Mouse (Mus musculus) left cerebral cortex, postnatal 10 days (tissue): Measurements from ENCODE around the gene Cacnb1. TPM values are rescaled to one million over a fixed set of nuclear protein-coding genes. Genes with fewer than 3 reads are reported as not detected.
A peak's percentile ranks its signal among the peaks of the same experiment; 100 is the strongest.

Experiments
- DNase-seq, 2 experiments: peaks; one replicate each; pipeline ENCODE4 v3.0.0; 2021 to 2022; ENCODE audit warnings: low spot score in 2 of 2, mixed read lengths in 1 of 2; ENCODE audit errors: extremely low spot score in 1 of 2
- intact Hi-C: fragments of 180-260 bp; cut with DNase I; formaldehyde crosslinking; loops from one replicate; pipeline ENCODE4 v1.15.1; 2025
- total RNA-seq, 2 experiments: library from RNA; stranded (reverse); gene quantifications; 2 replicates each; pipeline ENCODE4 v1.2.3; 2021

Cacnb1 gene
- total RNA-seq, 2 experiments from 2014 or later = 118 to 121 TPM

- no peak for DNase-seq
- intact Hi-C loops = no loop called here
These were observed 45.0 kb downstream of the Cacnb1 start for GRCm38 (mm10) chr11:97977797-97978196.

GRCm38 (mm10) chr11:97974746-97975145 lies 48.1 kb downstream of the Cacnb1 start:
- intact Hi-C loops = no loop called here
- no peak for DNase-seq

GRCm38 (mm10) chr11:97974141-97974540 lies 48.7 kb downstream of the Cacnb1 start:
- DNase-seq = no peak
- intact Hi-C loops = no loop called here

- intact Hi-C loops = no loop called here
- no peak for DNase-seq
These were observed 50.4 kb downstream of the Cacnb1 start for GRCm38 (mm10) chr11:97972434-97972833.

GRCm38 (mm10) chr11:97971232-97971631 lies 51.6 kb downstream of the Cacnb1 start:
- DNase-seq = peak; percentile 65 to 79
- intact Hi-C loops = no loop called here

GRCm38 (mm10) chr11:97970771-97971170 lies 52.1 kb downstream of the Cacnb1 start:
- no peak for DNase-seq
- intact Hi-C loops = no loop called here

GRCm38 (mm10) chr11:97968385-97968784 lies 54.4 kb downstream of the Cacnb1 start:
- intact Hi-C loops = no loop called here
- DNase-seq = no peak

GRCm38 (mm10) chr11:97967114-97967513 lies 55.7 kb downstream of the Cacnb1 start:
- no peak for DNase-seq
- intact Hi-C loops = no loop called here

GRCm38 (mm10) chr11:97960907-97961306 lies 61.9 kb downstream of the Cacnb1 start:
- intact Hi-C loops = no loop called here
- DNase-seq = no peak

GRCm38 (mm10) chr11:97959300-97959680 lies 63.5 kb downstream of the Cacnb1 start:
- intact Hi-C loops = no loop called here
- no peak for DNase-seq

- no peak for DNase-seq
- intact Hi-C loops = no loop called here
These were observed 64.1 kb downstream of the Cacnb1 start for GRCm38 (mm10) chr11:97958641-97959299.

GRCm38 (mm10) chr11:97956905-97957560 lies 65.8 kb downstream of the Cacnb1 start:
- intact Hi-C loops = no loop called here
- no peak for DNase-seq

GRCm38 (mm10) chr11:97955915-97956314 lies 66.9 kb downstream of the Cacnb1 start:
- intact Hi-C loops = no loop called here
- no peak for DNase-seq

GRCm38 (mm10) chr11:97955146-97955902 lies 67.5 kb downstream of the Cacnb1 start:
- DNase-seq = no peak
- intact Hi-C loops = no loop called here

GRCm38 (mm10) chr11:97954469-97955141 lies 68.2 kb downstream of the Cacnb1 start:
- intact Hi-C loops = no loop called here
- no peak for DNase-seq

GRCm38 (mm10) chr11:97953939-97954275 lies 68.9 kb downstream of the Cacnb1 start:
- intact Hi-C loops = no loop called here

GRCm38 (mm10) chr11:97953179-97953938 lies 69.5 kb downstream of the Cacnb1 start:
- DNase-seq = no peak
- intact Hi-C loops = no loop called here

More at GRCm38 (mm10) chr11:97953939-97954275, 68.9 kb downstream of the Cacnb1 start:
- no peak for DNase-seq

- no peak for DNase-seq
- intact Hi-C loops = no loop called here
These were observed 70.3 kb downstream of the Cacnb1 start for GRCm38 (mm10) chr11:97952367-97953006.
